In genomic region chr6:51587266-51587665, GRCm38 (mm10) we compare ENCODE assay signal across 16 mouse cellular contexts.
"Had no signal": no experiment of that assay in that cellular context is flagged by ENCODE, and none has a peak within 500 bp of the region (broad histone marks: within the 10 kb centered on the region; RNA-seq: fewer than 3 reads in every experiment).

No protein-coding gene starts in this region.

- H3K4me2 ChIP-seq: kidney, embryonic 15.5 days; limb, embryonic 12.5 days; limb, embryonic 15.5 days; liver, embryonic 11.5 days had no signal

- H3K36me3 ChIP-seq: kidney, embryonic 15.5 days; limb, embryonic 12.5 days; limb, embryonic 15.5 days had no signal

- H3K9me3 ChIP-seq: kidney, embryonic 15.5 days; limb, embryonic 12.5 days; limb, embryonic 15.5 days had no signal

- ATAC-seq: liver, postnatal 0 days; lung, postnatal 0 days had no signal

- DNase-seq: kidney, adult 8-10 months; kidney, postnatal 10 days; kidney, postnatal 36 days; layer of hippocampus, adult 9-11 months; liver, postnatal 0 days; lung, embryonic 14.5 days; midbrain, embryonic 14.5 days; thymus, adult 18-20 months; thymus, postnatal 36 days had no signal

- H3K4me3 ChIP-seq: kidney, embryonic 15.5 days; limb, embryonic 12.5 days; limb, embryonic 15.5 days had no signal

- H3K9ac ChIP-seq: kidney, embryonic 15.5 days; limb, embryonic 12.5 days; limb, embryonic 15.5 days; liver, embryonic 14.5 days; liver, postnatal 0 days; lung, embryonic 14.5 days had no signal

- H3K27ac ChIP-seq: kidney, embryonic 15.5 days; limb, embryonic 12.5 days; limb, embryonic 15.5 days; liver, embryonic 14.5 days; macrophage had no signal
